Mouse (Mus musculus) erythroblast, embryonic 14.5 days (primary cell): ENCODE measurements around the gene Ddx42. TPM values are rescaled to one million over a fixed set of nuclear protein-coding genes. Genes with fewer than 3 reads are reported as not detected.

ENCODE experiments used
- H3K27me3 ChIP-seq: 2 replicates; pipeline ENCODE4 v1.6.1; 2012; ENCODE audit warnings: inconsistent platforms; ENCODE audit not compliant: control insufficient read depth
- H3K36me3 ChIP-seq: 2 replicates; pipeline ENCODE4 v1.6.1; 2012; ENCODE audit warnings: mild to moderate bottlenecking, inconsistent platforms; ENCODE audit not compliant: control insufficient read depth
- H3K4me1 ChIP-seq: 2 replicates; pipeline ENCODE4 v1.6.1; 2012; ENCODE audit warnings: inconsistent platforms; ENCODE audit not compliant: control insufficient read depth
- H3K4me3 ChIP-seq: replicated peaks from 2 replicates; pipeline ENCODE3; 2012; ENCODE audit warnings: moderate library complexity, mild to moderate bottlenecking, inconsistent platforms
- H3K9me3 ChIP-seq: 2 replicates; pipeline ENCODE4 v1.6.1; 2012; ENCODE audit warnings: low read length, inconsistent platforms, mixed read lengths; ENCODE audit not compliant: control insufficient read depth
- GATA1 ChIP-seq: IDR thresholded peaks from 2 replicates; pipeline ENCODE4 v1.6.1; 2012; ENCODE audit warnings: low read length, inconsistent platforms, mixed read lengths
- TAL1 ChIP-seq: IDR thresholded peaks from 3 replicates; pipeline ENCODE4 v1.6.1; 2012; ENCODE audit warnings: low read length, inconsistent platforms, mixed read lengths
- polyA plus RNA-seq: library from polyadenylated mRNA; stranded (reverse); fragments of >175 nt; gene quantifications from 2 replicates; pipeline ENCODE4 v1.2.3, GENCODE M21; 2012

Gene Ddx42
- polyA plus RNA-seq, 1 experiment, result 1.5 TPM

GRCm38 (mm10) chr11:106260826-106261450, 44.2 kb downstream of the Ddx42 start:
- TF ChIP-seq TAL1 (no peak), GATA1 (no peak)
- Histone ChIP-seq H3K36me3 (peaks cover 86% of the 10 kb centered on the region), H3K9me3 (no peaks in the 10 kb centered on the region), H3K27me3 (no peaks in the 10 kb centered on the region), H3K4me3 (no peak overlapping the region), H3K4me1 (peaks cover 18% of the 10 kb centered on the region)

GRCm38 (mm10) chr11:106263963-106264362, 47.2 kb downstream of the Ddx42 start:
- Histone ChIP-seq H3K27me3 (no peaks in the 10 kb centered on the region), H3K36me3 (peaks cover 96% of the 10 kb centered on the region), H3K4me1 (peaks cover 16% of the 10 kb centered on the region), H3K9me3 (no peaks in the 10 kb centered on the region), H3K4me3 (no peak overlapping the region)
- TF ChIP-seq TAL1 (no peak), GATA1 (no peak)

GRCm38 (mm10) chr11:106264988-106265387, 48.3 kb downstream of the Ddx42 start:
- Histone ChIP-seq H3K36me3 (peaks cover 94% of the 10 kb centered on the region), H3K27me3 (no peaks in the 10 kb centered on the region), H3K9me3 (no peaks in the 10 kb centered on the region), H3K4me1 (peaks cover 23% of the 10 kb centered on the region), H3K4me3 (no peak overlapping the region)
- TF ChIP-seq GATA1, result no peak
- no peak for TF ChIP-seq TAL1

GRCm38 (mm10) chr11:106265570-106265969, 48.8 kb downstream of the Ddx42 start:
- H3K4me1 ChIP-seq, result peaks cover 28% of the 10 kb centered on the region
- no peaks in the 10 kb centered on the region for H3K27me3 ChIP-seq
- H3K9me3 ChIP-seq, result no peaks in the 10 kb centered on the region
- H3K36me3 ChIP-seq, result peaks cover 95% of the 10 kb centered on the region
- TF ChIP-seq GATA1, result no peak
- TF ChIP-seq TAL1, result no peak
- H3K4me3 ChIP-seq, result no peak overlapping the region

GRCm38 (mm10) chr11:106266431-106266830, 49.7 kb downstream of the Ddx42 start:
- TF ChIP-seq GATA1 (no peak), TAL1 (no peak)
- peaks cover 92% of the 10 kb centered on the region for H3K36me3 ChIP-seq
- no peaks in the 10 kb centered on the region for H3K9me3 ChIP-seq
- no peak overlapping the region for H3K4me3 ChIP-seq
- no peaks in the 10 kb centered on the region for H3K27me3 ChIP-seq
- peaks cover 36% of the 10 kb centered on the region for H3K4me1 ChIP-seq

GRCm38 (mm10) chr11:106267311-106267852, 50.7 kb downstream of the Ddx42 start:
- Histone ChIP-seq H3K4me1 (peaks cover 45% of the 10 kb centered on the region), H3K9me3 (no peaks in the 10 kb centered on the region), H3K27me3 (no peaks in the 10 kb centered on the region), H3K4me3 (no peak overlapping the region), H3K36me3 (peaks cover 82% of the 10 kb centered on the region)
- TF ChIP-seq GATA1 (no peak), TAL1 (no peak)

GRCm38 (mm10) chr11:106267871-106268270, 51.1 kb downstream of the Ddx42 start:
- Histone ChIP-seq H3K4me1 (peaks cover 45% of the 10 kb centered on the region), H3K36me3 (peaks cover 77% of the 10 kb centered on the region), H3K4me3 (no peak overlapping the region), H3K27me3 (no peaks in the 10 kb centered on the region), H3K9me3 (no peaks in the 10 kb centered on the region)
- no peak for TF ChIP-seq GATA1
- no peak for TF ChIP-seq TAL1

- Histone ChIP-seq H3K4me3 (no peak overlapping the region), H3K36me3 (peaks cover 71% of the 10 kb centered on the region), H3K27me3 (no peaks in the 10 kb centered on the region), H3K9me3 (no peaks in the 10 kb centered on the region), H3K4me1 (peaks cover 50% of the 10 kb centered on the region)
- no peak for TF ChIP-seq TAL1
- no peak for TF ChIP-seq GATA1
These were observed 51.8 kb downstream of the Ddx42 start for GRCm38 (mm10) chr11:106268326-106269059.

- no peaks in the 10 kb centered on the region for H3K27me3 ChIP-seq
- H3K4me3 ChIP-seq, result no peak overlapping the region
- peaks cover 66% of the 10 kb centered on the region for H3K36me3 ChIP-seq
- no peaks in the 10 kb centered on the region for H3K9me3 ChIP-seq
- TF ChIP-seq TAL1 (no peak), GATA1 (no peak)
- peaks cover 55% of the 10 kb centered on the region for H3K4me1 ChIP-seq
These were observed 52.3 kb downstream of the Ddx42 start for GRCm38 (mm10) chr11:106269060-106269431.
